Mouse (Mus musculus): ENCODE data around the gene Psmb7. TPM values are rescaled to one million over a fixed set of nuclear protein-coding genes. Genes with fewer than 3 reads are reported as not detected.

Psmb7 gene
- 100 to 1,000 TPM; 262 to 263 TPM for total RNA-seq (2021)

GRCm38 (mm10) chr2:38643625-38644427 is at the start of gene Psmb7:
TSS of gene Psmb7 (minus strand) at chr2:38644087.
- peak; percentile 85 to 87 for DNase-seq
- intact Hi-C loops (cut with DNase I), result loop anchor here (10.0 kb wide), 2 partner anchors 361 to 581 kb away; partner anchors contain the start of genes Arpc5l, Ppp6c and Rpl35

GRCm38 (mm10) chr2:38691542-38691941 is 47.7 kb upstream of the Psmb7 start:
- DNase-seq, result peak in 1 of 2 experiments; percentile 26
- intact Hi-C loops (cut with DNase I), result loop anchor here (5.0 kb wide), 1 partner anchor 46 kb away; no protein-coding TSS in a partner anchor

GRCm38 (mm10) chr2:38689881-38690280 is 46.0 kb upstream of the Psmb7 start:
- intact Hi-C loops (cut with DNase I), result loop anchor here (5.0 kb wide), 1 partner anchor 47 kb away; no protein-coding TSS in a partner anchor
- DNase-seq, result no peak

- intact Hi-C loops (cut with DNase I), result no loop called here
- no peak for DNase-seq
Observed at GRCm38 (mm10) chr2:38688791-38689520, 45.1 kb upstream of the Psmb7 start.

GRCm38 (mm10) chr2:38685746-38686145 is 41.9 kb upstream of the Psmb7 start:
- DNase-seq, result no peak
- intact Hi-C loops (cut with DNase I), result no loop called here

GRCm38 (mm10) chr2:38683083-38683482 is 39.2 kb upstream of the Psmb7 start:
- intact Hi-C loops (cut with DNase I), result no loop called here
- no peak for DNase-seq

GRCm38 (mm10) chr2:38682209-38682608 is 38.3 kb upstream of the Psmb7 start:
- intact Hi-C loops (cut with DNase I), result no loop called here
- DNase-seq, result no peak

GRCm38 (mm10) chr2:38678947-38679346 is 35.1 kb upstream of the Psmb7 start:
- intact Hi-C loops (cut with DNase I), result no loop called here
- no peak for DNase-seq

GRCm38 (mm10) chr2:38675366-38675969 is 31.6 kb upstream of the Psmb7 start:
- intact Hi-C loops (cut with DNase I), result no loop called here
- no peak for DNase-seq

- intact Hi-C loops (cut with DNase I), result no loop called here
- no peak for DNase-seq
Observed at GRCm38 (mm10) chr2:38672496-38672895, 28.6 kb upstream of the Psmb7 start.

GRCm38 (mm10) chr2:38668802-38669580 is 25.1 kb upstream of the Psmb7 start:
- intact Hi-C loops (cut with DNase I), result no loop called here
- no peak for DNase-seq

GRCm38 (mm10) chr2:38661398-38661797 is 17.5 kb upstream of the Psmb7 start:
- no peak for DNase-seq
- intact Hi-C loops (cut with DNase I), result no loop called here

- DNase-seq, result peak; percentile 83 to 85
- intact Hi-C loops (cut with DNase I), result loop anchor here (1.0 to 5.0 kb wide), 2 partner anchors 228 to 841 kb away; no protein-coding TSS in a partner anchor
Observed at GRCm38 (mm10) chr2:38658338-38658836, 14.5 kb upstream of the Psmb7 start.

- no peak for DNase-seq
- intact Hi-C loops (cut with DNase I), result no loop called here
Observed at GRCm38 (mm10) chr2:38653694-38654093, 9.8 kb upstream of the Psmb7 start.

GRCm38 (mm10) chr2:38653293-38653619 is 9.4 kb upstream of the Psmb7 start:
- intact Hi-C loops (cut with DNase I), result no loop called here
- no peak for DNase-seq

GRCm38 (mm10) chr2:38652565-38653292 is 8.8 kb upstream of the Psmb7 start:
- peak; percentile 23 to 31 for DNase-seq
- intact Hi-C loops (cut with DNase I), result no loop called here

- no peak for DNase-seq
- intact Hi-C loops (cut with DNase I), result no loop called here
Observed at GRCm38 (mm10) chr2:38652098-38652497, 8.2 kb upstream of the Psmb7 start.

- DNase-seq, result no peak
- intact Hi-C loops (cut with DNase I), result no loop called here
Observed at GRCm38 (mm10) chr2:38650340-38650739, 6.5 kb upstream of the Psmb7 start.

GRCm38 (mm10) chr2:38647661-38648060 is 3.8 kb upstream of the Psmb7 start:
- intact Hi-C loops (cut with DNase I), result loop anchor here (5.0 to 10.0 kb wide), 3 partner anchors 90 to 577 kb away; partner anchors contain the start of genes Arpc5l, Ppp6c and Rpl35
- DNase-seq, result no peak

Data from heart, postnatal 36 days (tissue).